17 mouse cellular contexts compared by ENCODE assay signal in genomic region chr2:143034350-143035085, GRCm38 (mm10). TPM values are rescaled to one million over a fixed set of nuclear protein-coding genes. Genes with fewer than 3 reads are reported as not detected.
A peak's percentile ranks its signal among the peaks of the same experiment; 100 is the strongest.
DNase-seq lines count a peak whose midpoint lies in the region; ATAC-seq and TF ChIP-seq lines count a peak whose summit lies in the region.
"Had no signal": no experiment of that assay in that cellular context is flagged by ENCODE, and none has a peak within 500 bp of the region (broad histone marks: within the 10 kb centered on the region; RNA-seq: fewer than 3 reads in every experiment).

No protein-coding gene starts in this region.

- no peak for TF ChIP-seq CTCF in left cerebral cortex, adult 2 months (IDR thresholded peaks at IDR 0.05)

- no peak overlapping the region for H3K9ac ChIP-seq in limb, embryonic 14.5 days (ENCODE audit: low read depth, low read length, severe bottlenecking)
- H3K9ac ChIP-seq in forebrain, embryonic 15.5 days (replicated peaks): no peak overlapping the region
- H3K9ac ChIP-seq: hindbrain, embryonic 15.5 days had no signal

- no peaks in the 10 kb centered on the region for H3K27me3 ChIP-seq in limb, embryonic 14.5 days (ENCODE audit: control insufficient read depth, insufficient read depth, low read length)
- H3K27me3 ChIP-seq in forebrain, embryonic 15.5 days: no peaks in the 10 kb centered on the region
- H3K27me3 ChIP-seq: hindbrain, embryonic 15.5 days had no signal

- no peaks in the 10 kb centered on the region for H3K9me3 ChIP-seq in limb, embryonic 14.5 days (ENCODE audit: control insufficient read depth, low read length)
- H3K9me3 ChIP-seq in forebrain, embryonic 15.5 days: no peaks in the 10 kb centered on the region
- H3K9me3 ChIP-seq: G1E; heart, embryonic 10.5 days; hindbrain, embryonic 15.5 days had no signal

- 43% methylated on average over 7 of the region's 7 CpGs for WGBS in limb, embryonic 14.5 days
- WGBS in forebrain, embryonic 15.5 days: 80% methylated on average over 7 of the region's 7 CpGs

- intact Hi-C loops in left cerebral cortex, adult 2 months (cut with DNase I): loop anchor here (1.0 kb wide), 1 partner anchor 22 kb away; no protein-coding TSS in a partner anchor

- ATAC-seq in limb, embryonic 14.5 days (ENCODE audit: low FRiP score, low read depth): peak; percentile 44; the same call in 1 of the 2 replicates
- ATAC-seq in forebrain, embryonic 15.5 days (replicated peaks): no peak

- peak overlapping the region; percentile 85 for H3K27ac ChIP-seq in left cerebral cortex, adult 2 months
- H3K27ac ChIP-seq in limb, embryonic 14.5 days (replicated peaks; ENCODE audit: low read depth, low read length): no peak overlapping the region; the same call in 1 of the 2 replicates
- H3K27ac ChIP-seq in forebrain, embryonic 15.5 days (replicated peaks): no peak overlapping the region
- H3K27ac ChIP-seq: heart, embryonic 10.5 days; hindbrain, embryonic 15.5 days had no signal

- H3K36me3 ChIP-seq in limb, embryonic 14.5 days (ENCODE audit: control insufficient read depth, insufficient read depth, low read length): no peaks in the 10 kb centered on the region
- H3K36me3 ChIP-seq in forebrain, embryonic 15.5 days: no peaks in the 10 kb centered on the region
- H3K36me3 ChIP-seq: G1E; heart, embryonic 10.5 days; hindbrain, embryonic 15.5 days had no signal

- peak overlapping the region; percentile 24; the same call in 1 of the 2 replicates for H3K4me3 ChIP-seq in left cerebral cortex, adult 2 months
- no peak overlapping the region for H3K4me3 ChIP-seq in limb, embryonic 14.5 days (replicated peaks; ENCODE audit: low read length)
- H3K4me3 ChIP-seq in forebrain, embryonic 15.5 days: no peak overlapping the region
- H3K4me3 ChIP-seq: heart, embryonic 10.5 days; hindbrain, embryonic 15.5 days had no signal

- no peak for TF ChIP-seq POLR2A in limb, embryonic 14.5 days (IDR thresholded peaks at IDR 0.05; ENCODE audit: borderline replicate concordance, extremely low read depth, insufficient read depth, insufficient read length)

- H3K4me1 ChIP-seq in limb, embryonic 14.5 days (ENCODE audit: control insufficient read depth, insufficient read depth, low read length): peaks cover 10% of the 10 kb centered on the region; the same call in 1 of the 2 replicates
- H3K4me1 ChIP-seq in forebrain, embryonic 15.5 days: peaks cover 5% of the 10 kb centered on the region; the same call in 1 of the 2 replicates
- H3K4me1 ChIP-seq: heart, embryonic 10.5 days had no signal

- H3K4me2 ChIP-seq in limb, embryonic 14.5 days (replicated peaks; ENCODE audit: low read depth, low read length, severe bottlenecking): peak overlapping the region; percentile 18; the same call in 1 of the 2 replicates
- H3K4me2 ChIP-seq in forebrain, embryonic 15.5 days (replicated peaks): no peak overlapping the region
- H3K4me2 ChIP-seq: hindbrain, embryonic 15.5 days had no signal

- DNase-seq in cerebellum, postnatal 10 days: peak; percentile 6 to 9
- no peak for DNase-seq in cerebellum, postnatal 36 days
- peak in 1 of 2 experiments; percentile 13 for DNase-seq in left cerebral cortex, adult 2 months (ENCODE audit: extremely low spot score in 1 of 2, low spot score in 2 of 2)
- DNase-seq in left cerebral cortex, adult 9 months (ENCODE audit: low spot score in 2 of 2): no peak
- DNase-seq in NIH3T3 (ENCODE audit: low read depth): peak; percentile 5
- DNase-seq in limb, embryonic 14.5 days (ENCODE audit: low spot score): peak; percentile 62
- DNase-seq in spleen, postnatal 10 days (ENCODE audit: low spot score in 2 of 2): no peak
- DNase-seq: cerebellum, adult 11-12 months; thymus, postnatal 36 days had no signal

RNA-seq across cellular contexts. Expression of gene Snrpb2, which starts 28.3 kb away (rescaled TPM):
- total RNA-seq in left cerebral cortex, adult 2 months (2021): 10 to 100 TPM; 31.0 to 34.7 TPM
- polyA plus RNA-seq in limb, embryonic 14.5 days (2012; rRNA removed): 34.1 and 51.7 TPM in 2 replicates
- 85.0 and 85.3 TPM in 2 replicates for polyA plus RNA-seq in limb, embryonic 14.5 days (2014; fragmentation: Nextera tagmentation; extraction: Ambion mirVana)
- polyA plus RNA-seq in forebrain, embryonic 15.5 days (2015; fragmentation: Nextera tagmentation; extraction: Ambion mirVana): 74.6 and 74.7 TPM in 2 replicates

RNA-seq across cellular contexts. Expression of gene Otor, which starts 43.8 kb away (rescaled TPM):
- total RNA-seq in left cerebral cortex, adult 2 months (2021): not detected
- polyA plus RNA-seq in limb, embryonic 14.5 days (2012; rRNA removed): 5.6 and 5.8 TPM in 2 replicates
- 7.7 and 10.5 TPM in 2 replicates for polyA plus RNA-seq in limb, embryonic 14.5 days (2014; fragmentation: Nextera tagmentation; extraction: Ambion mirVana)
- 0.42 and 0.93 TPM in 2 replicates for polyA plus RNA-seq in forebrain, embryonic 15.5 days (2015; fragmentation: Nextera tagmentation; extraction: Ambion mirVana)
- total RNA-seq: adrenal gland, adult 2 months; G1E; layer of hippocampus, postnatal 36 days; megakaryocyte progenitor cell, adult 5-6 weeks had no signal
- polyA plus RNA-seq: adrenal gland, adult 2 months; frontal cortex, adult 2 months; G1E had no signal

Comparison
In these comparisons a context has a peak if more than half of its experiments do, and no peak if none do; other contexts are left out.
1. DNase-seq: peak in cerebellum, postnatal 10 days (2 of 2), NIH3T3 (single experiment) and limb, embryonic 14.5 days (single experiment); none in cerebellum, postnatal 36 days (0 of 2), left cerebral cortex, adult 9 months (0 of 2) and spleen, postnatal 10 days (0 of 2).